Mouse (Mus musculus): ENCODE data around the gene Coq10a. TPM values are rescaled to one million over a fixed set of nuclear protein-coding genes. Genes with fewer than 3 reads are reported as not detected.
A peak's percentile ranks its signal among the peaks of the same experiment; 100 is the strongest.

The Coq10a gene
- polyA plus RNA-seq, 1 experiment from 2014 or later = 13.0 TPM

- Histone ChIP-seq H3K36me3 (ENCODE audit: control insufficient read depth, insufficient read depth, low read length) (peaks cover 23% of the 10 kb centered on the region), H3K4me3 (ENCODE audit: low read depth, low read length) (no peak overlapping the region), H3K4me1 (ENCODE audit: control insufficient read depth, insufficient read depth, low read length) (peaks cover 10% of the 10 kb centered on the region), H3K4me2 (replicated peaks; ENCODE audit: low read depth, low read length) (no peak overlapping the region), H3K9ac (replicated peaks; ENCODE audit: low read depth, low read length) (no peak overlapping the region), H3K27ac (ENCODE audit: low read length) (no peak overlapping the region), H3K9me3 (ENCODE audit: control insufficient read depth, low read depth, low read length) (no peaks in the 10 kb centered on the region), H3K27me3 (ENCODE audit: control insufficient read depth, insufficient read depth, low read length) (no peaks in the 10 kb centered on the region)
- 86% methylated on average over 8 of the region's 8 CpGs for WGBS
- ATAC-seq (ENCODE audit: insufficient number of reproducible peaks, insufficient read depth, low FRiP score, low read depth) = no peak
Observed at GRCm38 (mm10) chr10:128347541-128347940, 21.3 kb downstream of the Coq10a start.

GRCm38 (mm10) chr10:128344568-128345275 is 24.1 kb downstream of the Coq10a start:
- peak overlapping the region; percentile 18; the same call in 1 of the 2 replicates for H3K4me2 ChIP-seq (replicated peaks; ENCODE audit: low read depth, low read length)
- H3K27me3 ChIP-seq (ENCODE audit: control insufficient read depth, insufficient read depth, low read length) = no peaks in the 10 kb centered on the region
- H3K9ac ChIP-seq (replicated peaks; ENCODE audit: low read depth, low read length) = no peak overlapping the region
- H3K9me3 ChIP-seq (ENCODE audit: control insufficient read depth, low read depth, low read length) = no peaks in the 10 kb centered on the region
- peak; percentile 81 for ATAC-seq (ENCODE audit: insufficient number of reproducible peaks, insufficient read depth, low FRiP score, low read depth)
- H3K36me3 ChIP-seq (ENCODE audit: control insufficient read depth, insufficient read depth, low read length) = peaks cover 3% of the 10 kb centered on the region; the same call in 1 of the 2 replicates
- H3K4me1 ChIP-seq (ENCODE audit: control insufficient read depth, insufficient read depth, low read length) = peaks cover 10% of the 10 kb centered on the region
- WGBS = 20% methylated on average over 7 of the region's 7 CpGs
- H3K4me3 ChIP-seq (ENCODE audit: low read depth, low read length) = no peak overlapping the region
- H3K27ac ChIP-seq (ENCODE audit: low read length) = peak overlapping the region; percentile 75

GRCm38 (mm10) chr10:128343436-128343835 is 25.4 kb downstream of the Coq10a start:
- no peak overlapping the region for H3K27ac ChIP-seq (ENCODE audit: low read length)

GRCm38 (mm10) chr10:128340257-128340656 is 28.5 kb downstream of the Coq10a start:
- no peaks in the 10 kb centered on the region for H3K36me3 ChIP-seq (ENCODE audit: control insufficient read depth, insufficient read depth, low read length)
- H3K4me2 ChIP-seq (replicated peaks; ENCODE audit: low read depth, low read length) = no peak overlapping the region
- no peak overlapping the region for H3K4me3 ChIP-seq (ENCODE audit: low read depth, low read length)
- no peaks in the 10 kb centered on the region for H3K27me3 ChIP-seq (ENCODE audit: control insufficient read depth, insufficient read depth, low read length)
- ATAC-seq (ENCODE audit: insufficient number of reproducible peaks, insufficient read depth, low FRiP score, low read depth) = no peak
- H3K27ac ChIP-seq (ENCODE audit: low read length) = no peak overlapping the region
- peaks cover 23% of the 10 kb centered on the region for H3K4me1 ChIP-seq (ENCODE audit: control insufficient read depth, insufficient read depth, low read length)
- WGBS = 80% methylated on average over 2 of the region's 2 CpGs
- H3K9me3 ChIP-seq (ENCODE audit: control insufficient read depth, low read depth, low read length) = no peaks in the 10 kb centered on the region
- no peak overlapping the region for H3K9ac ChIP-seq (replicated peaks; ENCODE audit: low read depth, low read length)

More at GRCm38 (mm10) chr10:128343436-128343835, 25.4 kb downstream of the Coq10a start:
- no peak overlapping the region for H3K9ac ChIP-seq (replicated peaks; ENCODE audit: low read depth, low read length)
- 93% methylated on average over 1 of the region's 1 CpGs for WGBS
- no peaks in the 10 kb centered on the region for H3K36me3 ChIP-seq (ENCODE audit: control insufficient read depth, insufficient read depth, low read length)
- no peak overlapping the region for H3K4me3 ChIP-seq (ENCODE audit: low read depth, low read length)
- no peaks in the 10 kb centered on the region for H3K9me3 ChIP-seq (ENCODE audit: control insufficient read depth, low read depth, low read length)
- ATAC-seq (ENCODE audit: insufficient number of reproducible peaks, insufficient read depth, low FRiP score, low read depth) = no peak
- H3K27me3 ChIP-seq (ENCODE audit: control insufficient read depth, insufficient read depth, low read length) = no peaks in the 10 kb centered on the region
- no peak overlapping the region for H3K4me2 ChIP-seq (replicated peaks; ENCODE audit: low read depth, low read length)
- peaks cover 16% of the 10 kb centered on the region for H3K4me1 ChIP-seq (ENCODE audit: control insufficient read depth, insufficient read depth, low read length)

GRCm38 (mm10) chr10:128338948-128339347 is 29.8 kb downstream of the Coq10a start:
- no peak for ATAC-seq (ENCODE audit: insufficient number of reproducible peaks, insufficient read depth, low FRiP score, low read depth)
- Histone ChIP-seq H3K9me3 (ENCODE audit: control insufficient read depth, low read depth, low read length) (no peaks in the 10 kb centered on the region), H3K36me3 (ENCODE audit: control insufficient read depth, insufficient read depth, low read length) (no peaks in the 10 kb centered on the region), H3K9ac (replicated peaks; ENCODE audit: low read depth, low read length) (no peak overlapping the region), H3K4me1 (ENCODE audit: control insufficient read depth, insufficient read depth, low read length) (peaks cover 14% of the 10 kb centered on the region), H3K4me2 (replicated peaks; ENCODE audit: low read depth, low read length) (peak overlapping the region; percentile 57), H3K27ac (ENCODE audit: low read length) (no peak overlapping the region), H3K4me3 (ENCODE audit: low read depth, low read length) (peak overlapping the region; percentile 78; the same call in 1 of the 2 replicates), H3K27me3 (ENCODE audit: control insufficient read depth, insufficient read depth, low read length) (no peaks in the 10 kb centered on the region)
- WGBS = 82% methylated on average over 2 of the region's 2 CpGs

- 20% methylated on average over 5 of the region's 5 CpGs for WGBS
- H3K36me3 ChIP-seq (ENCODE audit: control insufficient read depth, insufficient read depth, low read length) = no peaks in the 10 kb centered on the region
- H3K27ac ChIP-seq (ENCODE audit: low read length) = peak overlapping the region; percentile 94; the same call in 1 of the 2 replicates
- H3K9me3 ChIP-seq (ENCODE audit: control insufficient read depth, low read depth, low read length) = no peaks in the 10 kb centered on the region
- peak overlapping the region; percentile 78 for H3K4me3 ChIP-seq (ENCODE audit: low read depth, low read length)
- peak overlapping the region; percentile 80 for H3K9ac ChIP-seq (replicated peaks; ENCODE audit: low read depth, low read length)
- no peaks in the 10 kb centered on the region for H3K27me3 ChIP-seq (ENCODE audit: control insufficient read depth, insufficient read depth, low read length)
- ATAC-seq (ENCODE audit: insufficient number of reproducible peaks, insufficient read depth, low FRiP score, low read depth) = no peak
- H3K4me2 ChIP-seq (replicated peaks; ENCODE audit: low read depth, low read length) = peak overlapping the region; percentile 57
- H3K4me1 ChIP-seq (ENCODE audit: control insufficient read depth, insufficient read depth, low read length) = peaks cover 14% of the 10 kb centered on the region
Observed at GRCm38 (mm10) chr10:128338415-128338814, 30.4 kb downstream of the Coq10a start.

GRCm38 (mm10) chr10:128337306-128338181 is 31.3 kb downstream of the Coq10a start, which contains the start of gene Cs:
Gene Cs (plus strand): TSS chr10:128337734.
- peak within 1 kb of the TSS; percentile 78 for H3K4me3 ChIP-seq (ENCODE audit: low read depth, low read length)
- WGBS = under 1% methylated on average over 61 of the region's 61 CpGs

GRCm38 (mm10) chr10:128336597-128336996 is 32.2 kb downstream of the Coq10a start:
- ATAC-seq (ENCODE audit: insufficient number of reproducible peaks, insufficient read depth, low FRiP score, low read depth) = no peak
- 85% methylated on average over 3 of the region's 3 CpGs for WGBS
- H3K4me1 ChIP-seq (ENCODE audit: control insufficient read depth, insufficient read depth, low read length) = peaks cover 14% of the 10 kb centered on the region
- peak overlapping the region; percentile 78; the same call in 1 of the 2 replicates for H3K4me3 ChIP-seq (ENCODE audit: low read depth, low read length)
- no peaks in the 10 kb centered on the region for H3K27me3 ChIP-seq (ENCODE audit: control insufficient read depth, insufficient read depth, low read length)
- H3K36me3 ChIP-seq (ENCODE audit: control insufficient read depth, insufficient read depth, low read length) = no peaks in the 10 kb centered on the region
- H3K9ac ChIP-seq (replicated peaks; ENCODE audit: low read depth, low read length) = no peak overlapping the region
- no peaks in the 10 kb centered on the region for H3K9me3 ChIP-seq (ENCODE audit: control insufficient read depth, low read depth, low read length)
- peak overlapping the region; percentile 94; the same call in 1 of the 2 replicates for H3K27ac ChIP-seq (ENCODE audit: low read length)
- H3K4me2 ChIP-seq (replicated peaks; ENCODE audit: low read depth, low read length) = peak overlapping the region; percentile 62

More at GRCm38 (mm10) chr10:128337306-128338181, 31.3 kb downstream of the Coq10a start, which contains the start of gene Cs:
- no peaks in the 10 kb centered on the region for H3K9me3 ChIP-seq (ENCODE audit: control insufficient read depth, low read depth, low read length)
- H3K27me3 ChIP-seq (ENCODE audit: control insufficient read depth, insufficient read depth, low read length) = no peaks in the 10 kb centered on the region
- H3K9ac ChIP-seq (replicated peaks; ENCODE audit: low read depth, low read length) = peak within 1 kb of the TSS; percentile 80
- H3K27ac ChIP-seq (ENCODE audit: low read length) = peak within 1 kb of the TSS; percentile 94
- peak; percentile 99 for ATAC-seq (ENCODE audit: insufficient number of reproducible peaks, insufficient read depth, low FRiP score, low read depth)
- H3K36me3 ChIP-seq (ENCODE audit: control insufficient read depth, insufficient read depth, low read length) = no peaks in the 10 kb centered on the region
- peaks cover 14% of the 10 kb centered on the region for H3K4me1 ChIP-seq (ENCODE audit: control insufficient read depth, insufficient read depth, low read length)
- peak within 1 kb of the TSS; percentile 62 for H3K4me2 ChIP-seq (replicated peaks; ENCODE audit: low read depth, low read length)
